Mouse (Mus musculus) liver, embryonic 14.5 days (tissue): ENCODE measurements around the gene Mlh1.

Experiments used
- CTCF ChIP-seq: IDR thresholded peaks from 2 replicates; pipeline ENCODE4 v1.5.1; 2016; ENCODE audit warnings: antibody characterized with exemption, low read depth, control low read depth
- EP300 ChIP-seq: IDR thresholded peaks from 2 replicates; pipeline ENCODE4 v1.6.1; 2016; ENCODE audit warnings: antibody characterized with exemption, low read depth

- TF ChIP-seq EP300 (no peak), CTCF (no peak)
Measured at GRCm38 (mm10) chr9:111213501-111213900, 58.1 kb downstream of the Mlh1 start.
